Mouse (Mus musculus) ES-E14 (cell line): ENCODE measurements around the gene Fus.

Experiments
- CHD2 ChIP-seq: IDR thresholded peaks from 2 replicates; pipeline ENCODE4 v1.6.1; 2014; ENCODE audit warnings: mild to moderate bottlenecking, low read depth, low read length, inconsistent platforms
- HCFC1 ChIP-seq: IDR thresholded peaks from 2 replicates; pipeline ENCODE4 v1.6.1; 2012; ENCODE audit warnings: low read length, inconsistent platforms, borderline replicate concordance; ENCODE audit not compliant: insufficient read depth
- MAFK ChIP-seq: IDR thresholded peaks from 2 replicates; pipeline ENCODE4 v1.6.1; 2014; ENCODE audit warnings: mild to moderate bottlenecking, low read depth, low read length, inconsistent platforms; ENCODE audit not compliant: insufficient read depth
- ZC3H11A ChIP-seq: IDR thresholded peaks from 2 replicates; pipeline ENCODE4 v1.6.1; 2012; ENCODE audit warnings: low read depth, mild to moderate bottlenecking, inconsistent platforms, low read length, borderline replicate concordance

DNA sequence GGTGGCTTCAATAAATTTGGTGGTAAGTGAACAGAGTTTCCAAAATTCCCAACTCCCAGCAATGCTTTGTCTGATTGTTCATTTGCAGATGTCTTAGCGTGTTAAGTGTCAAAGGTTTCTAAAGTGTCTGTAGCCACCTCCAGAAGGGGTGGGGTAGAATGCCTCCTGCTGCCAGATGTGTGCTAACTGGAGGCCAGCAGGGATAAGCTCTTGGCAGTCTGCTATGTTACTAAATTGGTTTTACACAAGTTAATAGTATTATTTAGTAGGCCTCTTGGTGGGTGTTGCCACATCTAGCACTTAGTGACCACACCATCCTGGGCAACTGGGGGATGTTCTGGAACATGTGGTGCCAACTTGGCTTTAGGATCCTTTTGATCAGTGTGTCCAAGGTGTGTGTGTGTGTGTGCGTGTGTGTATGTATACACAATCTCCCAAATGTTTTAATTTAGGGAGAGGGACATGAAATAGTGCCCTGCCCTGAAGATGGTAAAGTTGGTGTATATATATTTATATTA lies 7.2 kb downstream of the Fus start:
- TF ChIP-seq HCFC1 (no peak), MAFK (no peak), CHD2 (no peak), ZC3H11A (no peak)
